Mouse (Mus musculus): Measurements from ENCODE around the gene Slc41a2. TPM values are rescaled to one million over a fixed set of nuclear protein-coding genes. Genes with fewer than 3 reads are reported as not detected.
"Not testable (repeated sequence)": the region's sequence is repeated elsewhere in the genome, so short reads cannot be mapped to it uniquely, and the experiment has no call there.

Slc41a2 gene
- polyA plus RNA-seq, 2 experiments, result 1.7 to 2.3 TPM

- no peak for ATAC-seq (ENCODE audit: low FRiP score, low read depth)
- H3K9me3 ChIP-seq (ENCODE audit: control insufficient read depth, low read length), result no peaks in the 10 kb centered on the region
- no peak overlapping the region for H3K4me2 ChIP-seq (replicated peaks; ENCODE audit: low read depth, low read length, severe bottlenecking)
- H3K4me1 ChIP-seq (ENCODE audit: control insufficient read depth, insufficient read depth, low read length), result no peaks in the 10 kb centered on the region
- H3K4me3 ChIP-seq (replicated peaks; ENCODE audit: low read length), result no peak overlapping the region
- TF ChIP-seq POLR2A (IDR thresholded peaks at IDR 0.05; ENCODE audit: borderline replicate concordance, extremely low read depth, insufficient read depth, insufficient read length), result no peak
- no peak for DNase-seq (ENCODE audit: low spot score)
- H3K27ac ChIP-seq (replicated peaks; ENCODE audit: low read depth, low read length), result no peak overlapping the region
- no peak overlapping the region for H3K9ac ChIP-seq (ENCODE audit: low read depth, low read length, severe bottlenecking)
- 82% methylated on average over 4 of the region's 4 CpGs for WGBS
- H3K27me3 ChIP-seq (ENCODE audit: control insufficient read depth, insufficient read depth, low read length), result no peaks in the 10 kb centered on the region
- 0 out of 2 replicates have a peak, but pooled peaks cover 3% of the 10 kb centered on the region for H3K36me3 ChIP-seq (ENCODE audit: control insufficient read depth, insufficient read depth, low read length)
Observed at GRCm38 (mm10) chr10:83382528-83382927, 44.8 kb upstream of the Slc41a2 start.

DNA sequence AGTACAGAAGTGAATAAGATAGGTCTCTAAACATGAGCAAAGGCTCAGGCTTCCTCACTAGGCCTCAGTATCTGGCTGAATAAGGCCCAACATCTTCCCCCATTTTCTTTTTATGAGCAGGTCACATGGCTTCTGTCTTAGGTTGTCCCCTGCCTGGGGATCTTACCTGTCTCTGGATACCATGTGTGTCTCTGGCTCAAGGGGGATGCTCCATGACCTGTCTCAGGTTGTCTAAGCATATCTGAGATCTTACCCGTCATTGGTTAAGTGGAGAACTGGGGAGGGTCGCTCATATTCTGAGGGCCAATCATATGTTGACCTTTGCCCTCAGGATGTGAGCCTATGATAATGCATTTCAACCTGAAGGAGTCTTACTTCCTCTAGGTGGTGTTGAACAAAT lies 42.8 kb upstream of the Slc41a2 start:
- no peak overlapping the region for H3K9ac ChIP-seq (ENCODE audit: low read depth, low read length, severe bottlenecking)
- H3K27me3 ChIP-seq (ENCODE audit: control insufficient read depth, insufficient read depth, low read length), result no peaks in the 10 kb centered on the region
- ATAC-seq (ENCODE audit: low FRiP score, low read depth) (no peak), DNase-seq (ENCODE audit: low spot score) (no peak)
- H3K4me1 ChIP-seq (ENCODE audit: control insufficient read depth, insufficient read depth, low read length), result no peaks in the 10 kb centered on the region
- no peak overlapping the region for H3K27ac ChIP-seq (replicated peaks; ENCODE audit: low read depth, low read length)
- 0 out of 2 replicates have a peak, but pooled peaks cover 3% of the 10 kb centered on the region for H3K36me3 ChIP-seq (ENCODE audit: control insufficient read depth, insufficient read depth, low read length)
- no peak overlapping the region for H3K4me3 ChIP-seq (replicated peaks; ENCODE audit: low read length)
- no peaks in the 10 kb centered on the region for H3K9me3 ChIP-seq (ENCODE audit: control insufficient read depth, low read length)
- no peak overlapping the region for H3K4me2 ChIP-seq (replicated peaks; ENCODE audit: low read depth, low read length, severe bottlenecking)
- no peak for TF ChIP-seq POLR2A (IDR thresholded peaks at IDR 0.05; ENCODE audit: borderline replicate concordance, extremely low read depth, insufficient read depth, insufficient read length)
- WGBS, result 94% methylated on average over 2 of the region's 2 CpGs

DNA sequence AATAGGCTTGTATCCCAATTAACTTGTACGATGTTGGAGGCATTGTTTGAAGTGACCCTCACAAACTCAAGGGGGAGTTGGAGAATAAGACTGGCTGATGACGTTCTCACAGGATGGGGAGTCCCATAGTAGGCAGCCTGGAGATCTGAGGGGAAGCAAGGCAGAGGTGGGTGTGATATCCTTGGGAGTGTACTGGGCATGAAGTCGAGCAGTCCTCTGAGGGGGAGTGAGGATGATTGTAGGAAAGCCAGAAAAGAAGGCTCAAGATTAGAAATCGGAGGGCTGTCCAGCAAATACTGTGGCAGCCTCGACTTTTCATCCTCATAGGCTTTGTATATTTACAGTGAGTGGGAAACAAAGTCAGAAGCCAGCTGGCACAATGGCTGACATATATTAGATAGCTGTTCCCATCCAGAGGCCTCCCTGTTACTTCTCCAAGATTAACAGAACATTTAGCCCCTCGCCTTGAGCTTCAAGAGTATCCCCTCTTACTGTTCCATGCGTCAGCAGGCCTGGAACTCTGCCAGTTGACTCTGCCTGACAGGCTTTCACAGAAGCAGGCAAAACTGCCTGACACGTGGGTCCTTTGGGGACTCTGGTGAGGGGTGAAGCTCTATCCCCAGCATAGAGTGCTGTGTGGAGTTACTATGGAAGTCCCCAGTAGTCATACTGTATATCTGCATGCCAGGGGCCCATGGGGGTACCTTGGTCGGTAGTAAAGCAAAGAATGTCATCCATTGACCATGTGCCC lies 40.6 kb upstream of the Slc41a2 start:
- Histone ChIP-seq H3K36me3 (ENCODE audit: control insufficient read depth, insufficient read depth, low read length) (peaks cover 17% of the 10 kb centered on the region; the same call in 1 of the 2 replicates), H3K9me3 (ENCODE audit: control insufficient read depth, low read length) (no peaks in the 10 kb centered on the region), H3K9ac (ENCODE audit: low read depth, low read length, severe bottlenecking) (no peak overlapping the region), H3K4me2 (replicated peaks; ENCODE audit: low read depth, low read length, severe bottlenecking) (no peak overlapping the region), H3K4me1 (ENCODE audit: control insufficient read depth, insufficient read depth, low read length) (no peaks in the 10 kb centered on the region), H3K27ac (replicated peaks; ENCODE audit: low read depth, low read length) (no peak overlapping the region), H3K4me3 (replicated peaks; ENCODE audit: low read length) (no peak overlapping the region), H3K27me3 (ENCODE audit: control insufficient read depth, insufficient read depth, low read length) (no peaks in the 10 kb centered on the region)
- no peak for ATAC-seq (ENCODE audit: low FRiP score, low read depth)
- peak; percentile 27 for DNase-seq (ENCODE audit: low spot score)
- TF ChIP-seq POLR2A (IDR thresholded peaks at IDR 0.05; ENCODE audit: borderline replicate concordance, extremely low read depth, insufficient read depth, insufficient read length), result no peak
- WGBS, result 83% methylated on average over 9 of the region's 9 CpGs

GRCm38 (mm10) chr10:83376911-83377682 lies 39.4 kb upstream of the Slc41a2 start:
- DNase-seq (ENCODE audit: low spot score) (no peak), ATAC-seq (ENCODE audit: low FRiP score, low read depth) (no peak)
- Histone ChIP-seq H3K36me3 (ENCODE audit: control insufficient read depth, insufficient read depth, low read length) (peaks cover 18% of the 10 kb centered on the region), H3K9ac (ENCODE audit: low read depth, low read length, severe bottlenecking) (no peak overlapping the region), H3K4me3 (replicated peaks; ENCODE audit: low read length) (no peak overlapping the region), H3K27me3 (ENCODE audit: control insufficient read depth, insufficient read depth, low read length) (no peaks in the 10 kb centered on the region), H3K4me2 (replicated peaks; ENCODE audit: low read depth, low read length, severe bottlenecking) (no peak overlapping the region), H3K9me3 (ENCODE audit: control insufficient read depth, low read length) (no peaks in the 10 kb centered on the region), H3K27ac (replicated peaks; ENCODE audit: low read depth, low read length) (no peak overlapping the region), H3K4me1 (ENCODE audit: control insufficient read depth, insufficient read depth, low read length) (no peaks in the 10 kb centered on the region)
- no peak for TF ChIP-seq POLR2A (IDR thresholded peaks at IDR 0.05; ENCODE audit: borderline replicate concordance, extremely low read depth, insufficient read depth, insufficient read length)
- 90% methylated on average over 8 of the region's 8 CpGs for WGBS

DNA sequence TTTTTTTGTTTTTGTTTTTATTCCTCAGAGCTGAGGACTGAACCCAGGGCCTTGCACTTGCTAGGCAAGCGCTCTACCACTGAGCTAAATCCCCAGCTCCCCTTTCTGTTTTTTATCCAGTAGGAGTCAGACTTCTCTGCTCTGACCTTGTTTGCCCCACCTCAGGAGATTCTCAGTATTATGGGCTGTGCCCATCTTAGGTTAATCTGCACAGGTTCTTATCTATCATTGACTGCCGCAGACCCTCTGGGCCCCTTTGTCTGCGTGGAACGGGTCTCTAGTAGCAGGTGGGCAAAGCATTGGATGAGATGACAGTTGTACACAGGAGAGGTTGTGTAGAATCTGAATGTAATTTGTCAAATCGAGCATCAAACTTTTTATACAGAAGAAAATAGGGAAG lies 37.8 kb upstream of the Slc41a2 start:
- not testable (repeated sequence) for ATAC-seq (ENCODE audit: low FRiP score, low read depth); H3K4me1 ChIP-seq (ENCODE audit: control insufficient read depth, insufficient read depth, low read length); H3K9me3 ChIP-seq (ENCODE audit: control insufficient read depth, low read length); H3K27me3 ChIP-seq (ENCODE audit: control insufficient read depth, insufficient read depth, low read length); DNase-seq (ENCODE audit: low spot score); H3K27ac ChIP-seq (replicated peaks; ENCODE audit: low read depth, low read length); H3K4me3 ChIP-seq (replicated peaks; ENCODE audit: low read length); H3K9ac ChIP-seq (ENCODE audit: low read depth, low read length, severe bottlenecking); H3K4me2 ChIP-seq (replicated peaks; ENCODE audit: low read depth, low read length, severe bottlenecking)
- WGBS, result 95% methylated on average over 5 of the region's 5 CpGs
- H3K36me3 ChIP-seq (ENCODE audit: control insufficient read depth, insufficient read depth, low read length), result peaks cover 33% of the 10 kb centered on the region
